Mouse (Mus musculus): ENCODE data around the gene 1700069L16Rik.

DNA sequence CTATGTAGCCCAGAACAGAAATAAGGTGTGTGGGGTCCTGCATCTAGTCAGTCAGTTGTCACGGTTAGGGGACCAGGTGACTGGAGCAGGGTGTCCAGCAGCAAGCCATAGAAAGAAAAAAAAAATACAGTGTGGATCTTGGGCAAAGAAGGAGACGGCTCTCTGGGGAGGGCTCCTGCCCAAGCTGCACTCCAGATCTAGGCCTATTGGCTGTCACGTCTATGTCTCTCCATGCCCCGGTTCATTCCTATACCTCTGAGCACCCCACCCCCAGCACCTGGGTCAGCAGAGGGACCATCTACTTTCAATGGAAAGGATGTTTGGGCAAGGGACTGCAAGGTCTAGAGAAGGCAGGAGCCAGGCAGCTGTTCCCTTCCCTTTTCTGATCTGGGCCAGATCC, 45.1 kb downstream of the 1700069L16Rik start:
- no peak for TF ChIP-seq TAL1 (IDR thresholded peaks at IDR 0.05; ENCODE audit: low read length)
- no peak for TF ChIP-seq GATA1 (IDR thresholded peaks at IDR 0.05; ENCODE audit: low read length)

Measured in erythroblast, embryonic 14.5 days (primary cell).